Mouse (Mus musculus) hindbrain, embryonic 12.5 days (tissue): Measurements from ENCODE around the gene Ankrd2. TPM values are rescaled to one million over a fixed set of nuclear protein-coding genes. Genes with fewer than 3 reads are reported as not detected.
A peak's percentile ranks its signal among the peaks of the same experiment; 100 is the strongest.

Experiments used
- ATAC-seq: fragments of 200-750 bp; cut with Nextera tagmentation; 2 replicates; pipeline ENCODE4 v1.8.0; 2017; ENCODE audit warnings: moderate TSS enrichment; ENCODE audit not compliant: low FRiP score
- H3K27ac ChIP-seq: fragments of 300-500 bp; sonication (generic); 2 replicates; pipeline ENCODE4 v1.5.1; 2016; ENCODE audit warnings: mild to moderate bottlenecking
- H3K27me3 ChIP-seq: fragments of 300-500 bp; sonication (generic); 2 replicates; pipeline ENCODE4 v1.6.1; 2016; ENCODE audit warnings: mild to moderate bottlenecking
- H3K36me3 ChIP-seq: fragments of 300-500 bp; sonication (generic); 2 replicates; pipeline ENCODE4 v1.6.1; 2016; ENCODE audit warnings: mild to moderate bottlenecking
- H3K4me1 ChIP-seq: fragments of 300-500 bp; sonication (generic); 2 replicates; pipeline ENCODE4 v1.6.1; 2016
- H3K4me2 ChIP-seq: fragments of 300-500 bp; sonication (generic); replicated peaks from 2 replicates; pipeline ENCODE4 v1.6.1; 2016; ENCODE audit warnings: mild to moderate bottlenecking
- H3K4me3 ChIP-seq: fragments of 300-500 bp; sonication (generic); 2 replicates; pipeline ENCODE4 v1.5.1; 2016; ENCODE audit warnings: mild to moderate bottlenecking
- H3K9ac ChIP-seq: fragments of 300-500 bp; sonication (generic); 2 replicates; pipeline ENCODE4 v1.6.1; 2016; ENCODE audit warnings: mild to moderate bottlenecking, moderate library complexity
- H3K9me3 ChIP-seq: fragments of 300-500 bp; sonication (generic); replicated peaks from 2 replicates; pipeline ENCODE4 v1.6.1; 2016; ENCODE audit warnings: mild to moderate bottlenecking
- WGBS: fragments of 180-500 bp; shearing (Covaris S2); methylation state at CpG from one replicate; pipeline ENCODE4 v1.1.7; 2016; 5-methylcytosine and 5-hydroxymethylcytosine counted together
- polyA plus RNA-seq: library from polyadenylated mRNA; unstranded; fragments of >200 nt; fragmentation: Nextera tagmentation; extraction: Ambion mirVana; gene quantifications from 2 replicates; pipeline ENCODE4 v1.2.1, GENCODE M21; 2016

Gene Ankrd2
- polyA plus RNA-seq, 1 experiment from 2014 or later, result not detected

DNA sequence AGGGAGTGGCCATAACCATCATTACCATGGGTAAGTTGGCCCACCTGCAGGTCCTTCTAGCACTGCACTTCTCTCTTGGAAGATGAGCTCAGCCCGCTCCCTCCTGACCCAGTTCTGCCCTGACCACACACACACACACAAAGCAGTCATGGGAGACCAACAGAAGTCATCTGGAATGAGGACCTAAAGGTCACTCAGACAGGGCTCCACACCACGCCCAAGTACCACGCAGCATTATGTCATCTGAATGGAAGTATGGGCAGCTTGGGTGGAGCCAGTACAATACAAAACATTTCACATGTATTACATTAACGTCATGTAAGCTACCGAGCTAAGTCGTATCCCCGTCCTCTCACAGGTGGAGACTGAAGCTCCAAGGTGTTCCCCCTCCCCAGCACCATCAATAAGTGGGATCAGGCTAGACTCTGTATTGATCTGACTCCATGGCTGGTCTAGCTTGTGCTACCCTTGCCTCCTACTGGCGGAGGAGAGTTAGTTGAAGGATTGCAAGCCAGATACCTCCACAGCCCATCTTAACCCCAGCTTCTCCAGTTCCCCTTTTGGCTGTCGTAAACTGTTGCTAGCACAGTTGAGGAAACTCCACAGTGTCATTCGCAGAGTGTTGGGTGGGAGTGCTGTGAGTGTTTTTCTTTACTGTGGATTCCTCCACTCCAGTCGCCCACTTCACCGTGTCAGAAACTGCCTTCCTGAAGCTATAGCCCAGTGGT, 34.4 kb upstream of the Ankrd2 start:
- no peak overlapping the region for H3K27ac ChIP-seq
- H3K4me1 ChIP-seq, result peaks cover 9% of the 10 kb centered on the region
- no peak overlapping the region for H3K4me3 ChIP-seq
- no peaks in the 10 kb centered on the region for H3K36me3 ChIP-seq
- H3K9ac ChIP-seq, result no peak overlapping the region
- no peak overlapping the region for H3K4me2 ChIP-seq
- no peaks in the 10 kb centered on the region for H3K27me3 ChIP-seq
- no peaks in the 10 kb centered on the region for H3K9me3 ChIP-seq
- no peak for ATAC-seq
- 91% methylated on average over 12 of the region's 12 CpGs for WGBS

DNA sequence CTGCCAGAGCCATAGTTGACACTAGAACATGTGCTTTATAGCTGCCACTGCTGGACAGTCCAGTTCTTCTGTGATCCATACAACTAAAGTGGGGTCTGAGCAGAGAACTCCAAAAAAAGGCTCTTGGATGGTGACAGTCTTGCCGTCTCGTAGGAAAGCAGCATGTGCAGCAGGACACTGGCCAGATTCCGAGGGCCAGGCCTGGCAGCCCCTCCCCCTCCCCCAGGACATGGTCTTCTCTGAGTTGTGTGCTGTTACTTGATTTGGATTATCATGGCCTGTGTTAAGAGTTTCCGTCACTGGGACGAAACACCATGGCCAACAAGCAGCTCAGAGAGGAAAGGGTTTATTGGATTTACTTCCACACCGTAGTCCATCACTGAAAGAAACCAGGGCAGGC, 31.5 kb upstream of the Ankrd2 start:
- Histone ChIP-seq H3K27me3 (no peaks in the 10 kb centered on the region), H3K4me3 (no peak overlapping the region), H3K9me3 (no peaks in the 10 kb centered on the region), H3K36me3 (no peaks in the 10 kb centered on the region), H3K4me1 (peaks cover 16% of the 10 kb centered on the region), H3K9ac (no peak overlapping the region), H3K27ac (no peak overlapping the region), H3K4me2 (no peak overlapping the region)
- WGBS, result 83% methylated on average over 6 of the region's 6 CpGs
- ATAC-seq, result no peak

DNA sequence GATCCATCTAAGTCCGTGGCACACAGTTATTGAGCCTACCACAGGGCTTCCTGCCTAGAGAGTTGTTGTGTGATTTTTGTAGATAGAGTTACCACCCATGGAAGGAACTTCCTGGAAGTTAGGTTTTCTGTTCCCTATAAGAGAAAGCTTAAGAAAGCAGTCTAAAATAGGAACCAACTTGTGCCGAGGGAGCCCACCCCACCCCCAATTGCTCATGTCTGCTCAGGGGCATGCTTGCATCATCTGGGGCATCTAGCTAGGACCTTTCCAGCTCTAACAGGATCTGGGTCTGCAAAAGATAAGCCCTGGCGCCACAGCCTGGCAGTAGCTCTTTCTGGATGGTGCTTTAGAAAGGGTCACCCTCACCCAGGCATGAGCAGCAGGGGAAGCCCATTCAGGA, 30.2 kb upstream of the Ankrd2 start:
- WGBS, result 79% methylated on average over 3 of the region's 3 CpGs
- no peaks in the 10 kb centered on the region for H3K9me3 ChIP-seq
- H3K9ac ChIP-seq, result no peak overlapping the region
- no peak overlapping the region for H3K4me2 ChIP-seq
- H3K4me3 ChIP-seq, result no peak overlapping the region
- no peaks in the 10 kb centered on the region for H3K27me3 ChIP-seq
- no peaks in the 10 kb centered on the region for H3K36me3 ChIP-seq
- peaks cover 17% of the 10 kb centered on the region for H3K4me1 ChIP-seq
- ATAC-seq, result no peak
- no peak overlapping the region for H3K27ac ChIP-seq

DNA sequence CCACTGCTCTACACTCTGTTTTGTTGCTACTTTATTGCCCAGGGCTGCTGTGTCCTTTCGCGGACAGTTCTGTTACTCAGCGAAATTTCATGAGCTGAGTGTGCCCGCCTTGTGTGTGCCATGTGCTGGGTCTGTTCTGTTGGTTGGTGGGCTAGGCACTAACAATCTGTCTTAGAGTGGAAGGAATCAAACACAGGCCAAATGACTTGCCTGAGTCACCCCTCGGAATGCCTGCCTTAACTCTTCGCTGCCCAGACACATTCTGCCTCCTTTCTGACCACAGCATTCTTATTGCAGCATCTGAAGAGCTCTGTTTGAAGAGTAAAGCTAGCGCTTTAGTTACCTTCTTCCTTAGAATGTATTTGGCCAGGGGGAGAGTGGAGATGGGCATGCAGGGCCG, 29.2 kb upstream of the Ankrd2 start:
- peaks cover 13% of the 10 kb centered on the region; the same call in 1 of the 2 replicates for H3K4me1 ChIP-seq
- no peak overlapping the region for H3K4me3 ChIP-seq
- H3K27me3 ChIP-seq, result no peaks in the 10 kb centered on the region
- H3K9ac ChIP-seq, result no peak overlapping the region
- H3K36me3 ChIP-seq, result no peaks in the 10 kb centered on the region
- H3K4me2 ChIP-seq, result no peak overlapping the region
- no peak overlapping the region for H3K27ac ChIP-seq
- H3K9me3 ChIP-seq, result no peaks in the 10 kb centered on the region
- ATAC-seq, result no peak
- 76% methylated on average over 8 of the region's 8 CpGs for WGBS

DNA sequence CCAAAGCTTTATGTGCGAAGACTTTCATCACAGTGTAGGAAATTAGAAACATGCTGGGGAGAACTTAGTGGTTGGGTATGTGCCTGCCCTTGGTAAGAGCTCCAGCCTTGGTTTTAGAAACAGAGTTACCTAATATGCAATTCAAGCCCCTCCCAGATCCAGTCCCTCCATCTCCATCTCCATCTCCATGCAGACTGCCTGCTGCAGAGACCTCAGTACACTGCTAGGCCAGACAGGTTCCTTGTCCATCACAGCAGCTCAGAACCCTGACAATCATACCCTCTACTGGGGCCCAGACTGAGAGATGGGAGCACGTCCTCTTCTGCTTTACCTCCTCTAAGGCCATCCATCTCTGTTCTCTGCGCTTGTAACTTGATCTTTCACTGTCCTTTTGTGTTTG, 27.2 kb upstream of the Ankrd2 start:
- 57% methylated on average over 3 of the region's 3 CpGs for WGBS
- no peak overlapping the region for H3K27ac ChIP-seq
- ATAC-seq, result no peak

DNA sequence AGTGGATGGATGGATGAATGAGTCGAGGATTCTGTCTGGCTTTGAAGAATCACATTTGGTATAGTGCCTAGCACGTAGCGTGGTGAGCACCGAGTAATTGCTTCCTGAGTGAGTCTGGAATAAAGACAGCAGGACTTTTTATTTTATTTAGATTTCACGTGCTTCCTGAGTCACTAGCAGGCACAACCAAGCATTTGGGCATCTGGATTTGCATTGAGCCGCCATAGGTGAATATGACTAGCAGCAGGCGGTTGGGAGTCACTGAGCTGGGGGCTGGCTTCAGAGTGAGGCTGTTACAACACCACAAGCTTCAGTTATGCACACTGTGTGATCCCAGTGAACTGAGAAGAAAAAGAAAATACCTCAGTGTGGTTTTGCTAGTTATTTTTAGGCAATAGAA, 26.7 kb upstream of the Ankrd2 start:
- 0 out of 2 replicates have a peak overlapping the region, but pooled peaks have one; percentile 28 for H3K9ac ChIP-seq
- no peaks in the 10 kb centered on the region for H3K27me3 ChIP-seq
- 68% methylated on average over 7 of the region's 7 CpGs for WGBS
- H3K4me1 ChIP-seq, result peaks cover 13% of the 10 kb centered on the region; the same call in 1 of the 2 replicates
- no peak overlapping the region for H3K4me3 ChIP-seq
- no peaks in the 10 kb centered on the region for H3K36me3 ChIP-seq
- H3K27ac ChIP-seq, result no peak overlapping the region
- no peaks in the 10 kb centered on the region for H3K9me3 ChIP-seq
- ATAC-seq, result no peak
- no peak overlapping the region for H3K4me2 ChIP-seq

More for the DNA sequence above, 27.2 kb upstream of the Ankrd2 start:
- Histone ChIP-seq H3K36me3 (no peaks in the 10 kb centered on the region), H3K9me3 (no peaks in the 10 kb centered on the region), H3K4me2 (no peak overlapping the region), H3K4me3 (no peak overlapping the region), H3K9ac (0 out of 2 replicates have a peak overlapping the region, but pooled peaks have one; percentile 28), H3K27me3 (no peaks in the 10 kb centered on the region), H3K4me1 (peaks cover 13% of the 10 kb centered on the region; the same call in 1 of the 2 replicates)

DNA sequence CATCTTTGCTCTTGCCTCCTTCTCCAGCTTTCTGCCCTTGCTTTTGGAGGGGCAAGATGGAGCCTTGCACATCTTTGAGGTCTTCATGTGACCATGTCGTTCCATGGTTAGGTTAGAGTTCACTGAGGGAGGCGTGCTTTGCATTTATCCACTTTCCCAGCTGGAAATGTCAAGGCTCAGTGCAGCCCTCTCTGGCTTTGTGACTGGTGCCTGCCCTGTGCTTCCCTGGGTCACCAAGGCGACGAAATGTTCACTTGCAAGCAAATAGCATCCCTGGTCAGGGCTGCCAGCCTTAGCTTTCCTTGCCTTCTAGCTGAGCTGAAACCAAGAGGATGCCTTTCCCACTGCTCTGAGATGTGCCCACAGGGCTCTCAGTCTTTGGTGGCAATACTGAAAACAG, 25.4 kb upstream of the Ankrd2 start:
- Histone ChIP-seq H3K4me1 (peaks cover 13% of the 10 kb centered on the region; the same call in 1 of the 2 replicates), H3K9ac (no peak overlapping the region), H3K27me3 (no peaks in the 10 kb centered on the region), H3K36me3 (no peaks in the 10 kb centered on the region), H3K4me3 (no peak overlapping the region), H3K4me2 (no peak overlapping the region), H3K9me3 (no peaks in the 10 kb centered on the region), H3K27ac (no peak overlapping the region)
- ATAC-seq, result no peak
- WGBS, result 55% methylated on average over 4 of the region's 4 CpGs

DNA sequence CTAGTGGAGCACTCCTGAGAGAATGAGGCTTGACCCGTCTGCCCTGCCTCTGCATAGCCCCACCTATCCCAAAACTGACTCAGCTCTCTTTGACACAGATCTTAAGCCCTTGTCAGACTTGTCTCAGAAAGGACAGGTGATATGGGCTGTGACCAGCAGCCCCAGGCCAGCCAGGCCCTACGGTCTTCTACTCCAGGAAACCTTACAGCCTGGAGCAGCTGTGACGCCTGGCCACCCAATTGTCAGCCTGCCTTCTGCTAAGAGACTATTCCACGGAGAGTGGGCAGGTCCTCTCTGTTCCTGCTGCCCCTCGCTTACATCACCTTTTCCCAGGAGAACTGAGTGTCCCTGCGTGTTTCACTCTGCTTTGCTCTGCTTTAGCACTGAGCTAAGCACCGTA, 24.7 kb upstream of the Ankrd2 start:
- no peak overlapping the region for H3K27ac ChIP-seq
- H3K36me3 ChIP-seq, result no peaks in the 10 kb centered on the region
- H3K4me3 ChIP-seq, result no peak overlapping the region
- H3K27me3 ChIP-seq, result no peaks in the 10 kb centered on the region
- no peak overlapping the region for H3K9ac ChIP-seq
- H3K4me2 ChIP-seq, result no peak overlapping the region
- no peak for ATAC-seq
- H3K4me1 ChIP-seq, result peaks cover 19% of the 10 kb centered on the region; the same call in 1 of the 2 replicates
- 82% methylated on average over 7 of the region's 7 CpGs for WGBS
- H3K9me3 ChIP-seq, result no peaks in the 10 kb centered on the region

DNA sequence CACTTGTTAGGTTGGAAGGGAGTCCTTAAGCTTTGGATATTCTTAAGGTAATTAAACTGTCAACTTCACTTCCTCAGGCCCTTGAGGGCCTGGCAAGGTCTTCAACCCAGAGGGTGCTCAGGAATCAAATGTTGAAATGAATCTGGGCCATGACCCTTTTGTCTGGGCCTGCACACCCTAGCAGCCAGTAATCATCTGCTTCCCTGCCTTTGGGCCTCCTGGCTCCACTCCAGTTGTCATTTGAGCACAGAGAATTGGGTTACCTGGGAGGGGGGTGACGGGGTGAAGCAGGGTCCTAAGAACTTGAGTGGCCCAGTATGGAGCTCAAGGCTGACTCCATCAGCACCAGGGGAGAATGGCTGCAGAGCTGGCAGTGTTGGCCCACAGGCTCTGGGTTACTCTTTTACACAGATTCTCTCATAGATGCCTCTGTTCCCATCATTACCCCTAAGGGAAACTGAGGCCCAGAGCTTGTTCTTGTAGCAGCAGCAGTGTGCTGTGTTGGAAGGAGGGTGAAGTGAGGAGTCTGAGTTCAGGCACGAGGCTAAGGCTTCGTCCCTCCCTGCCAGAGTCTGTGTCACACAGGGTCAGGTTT, 21.5 kb upstream of the Ankrd2 start:
- WGBS, result 76% methylated on average over 3 of the region's 3 CpGs
- Histone ChIP-seq H3K4me2 (no peak overlapping the region), H3K36me3 (no peaks in the 10 kb centered on the region), H3K4me3 (no peak overlapping the region), H3K27ac (no peak overlapping the region), H3K9ac (no peak overlapping the region), H3K4me1 (peaks cover 29% of the 10 kb centered on the region), H3K27me3 (no peaks in the 10 kb centered on the region), H3K9me3 (no peaks in the 10 kb centered on the region)
- no peak for ATAC-seq

DNA sequence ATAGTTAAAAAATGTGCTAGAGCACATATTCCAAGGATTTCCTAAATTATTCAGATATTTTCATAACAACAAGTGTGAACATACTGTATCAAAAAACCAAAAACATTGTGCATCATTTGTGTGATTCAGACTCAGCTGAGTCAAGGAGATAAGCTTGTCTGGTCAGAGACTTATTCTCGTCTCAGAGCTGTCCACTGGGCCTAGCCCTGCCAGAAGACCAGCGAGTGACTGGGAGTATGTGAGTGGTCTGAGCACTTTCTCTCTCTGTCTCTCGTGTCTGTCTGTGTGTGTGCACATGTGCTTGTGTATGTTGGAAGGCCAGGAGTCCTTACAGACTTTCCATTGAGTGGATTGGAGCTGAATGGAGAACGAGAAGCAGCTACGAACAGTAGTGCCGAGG, 20.8 kb upstream of the Ankrd2 start:
- 82% methylated on average over 6 of the region's 6 CpGs for whole genome bisulfite sequencing
- no peak overlapping the region for H3K27ac ChIP-seq
- H3K4me3 ChIP-seq, result no peak overlapping the region
- ATAC-seq, result no peak
- no peak overlapping the region for H3K9ac ChIP-seq
- peaks cover 29% of the 10 kb centered on the region for H3K4me1 ChIP-seq
- H3K9me3 ChIP-seq, result no peaks in the 10 kb centered on the region
- no peaks in the 10 kb centered on the region for H3K27me3 ChIP-seq
- H3K36me3 ChIP-seq, result no peaks in the 10 kb centered on the region
- no peak overlapping the region for H3K4me2 ChIP-seq

DNA sequence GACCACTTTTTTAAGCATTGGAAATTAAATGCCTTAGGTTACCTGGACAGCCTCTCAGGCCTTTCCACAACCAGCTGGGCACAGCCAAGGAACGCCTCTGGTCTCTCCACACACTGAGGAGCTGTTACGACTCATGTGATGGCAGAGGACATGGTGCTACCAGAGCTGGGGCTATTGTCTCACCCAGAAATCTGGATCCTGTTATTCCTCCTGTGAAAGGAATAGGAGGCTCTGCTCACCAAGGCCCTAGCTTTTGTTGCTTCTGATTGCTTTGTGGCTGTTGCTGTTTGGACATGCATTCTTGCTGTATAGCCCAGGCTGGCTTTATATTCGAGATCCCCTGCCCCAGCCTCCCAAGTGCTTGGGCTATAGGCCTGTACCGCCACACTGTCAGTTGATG, 19.5 kb upstream of the Ankrd2 start:
- H3K4me2 ChIP-seq, result no peak overlapping the region
- H3K9ac ChIP-seq, result no peak overlapping the region; the same call in 1 of the 2 replicates
- no peak overlapping the region for H3K4me3 ChIP-seq
- no peaks in the 10 kb centered on the region for H3K27me3 ChIP-seq
- H3K27ac ChIP-seq, result no peak overlapping the region
- H3K9me3 ChIP-seq, result no peaks in the 10 kb centered on the region
- ATAC-seq, result no peak
- no peaks in the 10 kb centered on the region for H3K36me3 ChIP-seq
- peaks cover 22% of the 10 kb centered on the region for H3K4me1 ChIP-seq
- 73% methylated on average over 4 of the region's 4 CpGs for WGBS

DNA sequence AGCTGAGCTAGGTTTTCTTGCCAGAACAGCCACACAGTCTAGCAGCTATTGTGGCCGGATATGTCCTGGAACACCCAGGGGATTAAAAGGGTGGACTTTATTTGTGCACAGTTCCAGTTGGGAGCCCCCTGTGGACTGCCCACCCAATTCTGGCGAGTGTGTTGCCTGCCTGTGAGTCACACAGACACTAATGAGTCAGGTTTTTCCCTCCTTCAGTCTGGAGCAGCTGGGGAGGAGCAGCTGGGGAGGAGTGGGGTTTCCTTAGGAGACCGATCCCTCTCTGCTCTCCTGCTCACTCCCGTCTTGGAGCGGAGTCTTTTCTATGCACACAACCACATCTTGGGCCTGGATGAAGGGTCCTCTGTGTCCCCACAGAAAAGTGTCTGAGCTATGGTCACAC, 19.0 kb upstream of the Ankrd2 start:
- Histone ChIP-seq H3K27me3 (no peaks in the 10 kb centered on the region), H3K9me3 (no peaks in the 10 kb centered on the region), H3K4me1 (peaks cover 23% of the 10 kb centered on the region), H3K9ac (no peak overlapping the region), H3K27ac (no peak overlapping the region), H3K4me3 (no peak overlapping the region), H3K4me2 (no peak overlapping the region), H3K36me3 (no peaks in the 10 kb centered on the region)
- WGBS, result 68% methylated on average over 5 of the region's 5 CpGs
- no peak for ATAC-seq
